Mouse (Mus musculus): Measurements from ENCODE around the gene Slc28a1.

GRCm38 (mm10) chr7:81110791-81111190, 3.8 kb upstream of the Slc28a1 start:
- TF ChIP-seq POLR2AphosphoS2 (IDR thresholded peaks at IDR 0.05; ENCODE audit: insufficient read length, low read depth): no peak
- no peak for TF ChIP-seq POLR2A (IDR thresholded peaks at IDR 0.05; ENCODE audit: insufficient read length, low read depth)
- no peak for TF ChIP-seq USF1 (IDR thresholded peaks at IDR 0.05; ENCODE audit: low read depth)
- TF ChIP-seq MYOG (IDR thresholded peaks at IDR 0.05; ENCODE audit: control insufficient read depth in 1 of 3, insufficient read depth in 1 of 3, insufficient read length in 2 of 3, low read depth in 2 of 3): no peak

Data from myocyte (in vitro differentiated cells).